Mouse (Mus musculus): ENCODE results near the gene Prkca.

The Prkca gene

DNA sequence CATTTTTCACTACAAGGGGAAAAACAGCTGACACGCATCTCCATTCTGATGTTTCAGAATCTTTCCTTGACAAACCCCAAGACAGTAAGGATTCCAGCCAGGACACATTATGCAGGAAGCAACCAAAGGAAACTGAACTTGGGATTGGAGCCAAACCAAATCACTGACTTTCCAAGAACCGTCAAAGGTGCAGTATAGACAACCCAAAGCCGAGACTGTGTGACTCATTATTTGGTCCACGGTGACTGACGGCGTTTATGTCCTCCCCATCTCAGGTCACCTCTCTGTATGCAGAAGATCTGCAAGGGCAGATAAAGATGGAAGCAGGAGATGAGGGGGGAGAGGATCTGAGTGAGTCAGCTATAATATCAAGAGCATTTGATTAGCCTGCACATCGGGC is 183.7 kb downstream of the Prkca start:
- no peak for DNase-seq (ENCODE audit: low read depth)

DNA sequence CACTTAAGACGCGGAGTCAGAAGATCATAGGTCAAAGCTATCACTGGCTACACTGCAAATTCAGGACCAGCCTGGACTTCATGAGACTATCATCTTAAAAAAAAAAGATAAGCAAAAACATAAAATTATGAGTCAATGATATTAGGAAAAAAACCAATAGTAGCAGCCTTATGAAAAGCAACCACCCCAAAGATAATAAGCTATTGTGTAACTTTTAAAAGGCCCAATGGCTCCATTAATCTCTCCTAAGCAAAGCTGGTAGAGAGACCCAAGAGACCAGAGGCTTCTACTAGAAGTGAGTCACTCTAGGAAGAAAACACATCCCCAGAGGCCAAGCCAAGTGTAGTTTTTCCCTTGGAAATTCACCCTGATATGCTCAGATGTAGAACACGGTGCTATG is 185.7 kb downstream of the Prkca start:
- DNase-seq (ENCODE audit: low read depth), result no peak

DNA sequence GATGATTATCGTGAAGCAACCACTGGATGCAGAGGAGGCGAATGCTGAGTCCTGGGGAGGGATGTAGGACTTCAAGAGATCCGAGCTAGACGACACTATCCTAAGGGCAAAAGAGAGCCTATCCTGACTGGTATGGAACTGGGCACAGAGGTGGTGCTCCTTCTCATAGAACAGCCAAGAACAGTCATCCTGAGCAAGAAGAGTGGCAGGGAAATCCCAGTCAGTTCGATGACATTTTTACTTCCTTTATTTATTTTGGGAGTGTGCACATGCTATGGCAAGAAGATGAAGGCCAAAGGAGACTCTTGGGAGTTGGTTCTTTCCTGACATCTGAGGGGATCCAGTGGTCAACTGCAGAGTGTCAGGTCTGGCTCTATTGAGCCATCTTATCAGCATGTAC is 186.7 kb downstream of the Prkca start:
- no peak for DNase-seq (ENCODE audit: low read depth)

DNA sequence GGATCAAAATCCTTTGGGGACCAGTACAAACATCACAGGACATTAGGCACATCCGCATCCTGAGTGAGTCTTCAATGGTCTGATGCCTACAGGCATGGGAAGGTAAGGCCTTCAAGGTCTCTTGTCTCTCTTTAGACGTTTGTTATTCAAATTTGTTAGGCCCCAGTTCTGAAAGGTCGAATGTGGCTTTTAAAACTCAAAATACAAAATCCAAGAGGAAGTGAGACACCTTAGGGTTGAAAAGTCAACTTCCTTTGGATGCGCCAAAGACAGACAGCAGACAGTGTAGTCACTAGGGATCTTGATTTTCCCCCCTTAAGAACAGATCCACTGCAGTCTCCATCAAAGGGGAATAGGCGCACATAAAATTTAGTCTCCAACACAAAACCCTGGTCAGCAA is 187.6 kb downstream of the Prkca start:
- no peak for DNase-seq (ENCODE audit: low read depth)

DNA sequence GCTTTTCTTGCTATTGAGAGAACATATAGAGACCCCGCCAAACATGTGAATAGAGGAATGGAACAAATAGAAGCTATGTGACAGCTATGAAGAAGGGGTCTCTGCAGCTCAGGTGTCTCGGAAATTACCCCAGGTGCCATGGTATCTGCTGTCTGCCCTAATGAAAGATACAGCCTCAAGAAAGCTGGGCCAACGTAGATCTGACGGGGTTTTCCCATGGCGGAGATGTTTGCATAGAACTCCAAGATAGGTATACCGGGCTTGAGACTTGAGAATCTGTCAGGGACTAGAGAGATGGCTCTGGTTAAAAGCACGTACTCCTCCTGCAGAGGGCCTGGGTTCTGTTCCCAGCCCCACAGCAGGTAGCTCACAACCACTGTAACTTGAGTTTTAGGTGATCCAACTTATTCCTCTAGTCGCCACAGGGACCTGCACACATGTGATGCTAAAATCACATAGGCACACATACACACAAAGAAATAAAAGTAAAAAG is 188.6 kb downstream of the Prkca start:
- no peak for DNase-seq (ENCODE audit: low read depth)

DNA sequence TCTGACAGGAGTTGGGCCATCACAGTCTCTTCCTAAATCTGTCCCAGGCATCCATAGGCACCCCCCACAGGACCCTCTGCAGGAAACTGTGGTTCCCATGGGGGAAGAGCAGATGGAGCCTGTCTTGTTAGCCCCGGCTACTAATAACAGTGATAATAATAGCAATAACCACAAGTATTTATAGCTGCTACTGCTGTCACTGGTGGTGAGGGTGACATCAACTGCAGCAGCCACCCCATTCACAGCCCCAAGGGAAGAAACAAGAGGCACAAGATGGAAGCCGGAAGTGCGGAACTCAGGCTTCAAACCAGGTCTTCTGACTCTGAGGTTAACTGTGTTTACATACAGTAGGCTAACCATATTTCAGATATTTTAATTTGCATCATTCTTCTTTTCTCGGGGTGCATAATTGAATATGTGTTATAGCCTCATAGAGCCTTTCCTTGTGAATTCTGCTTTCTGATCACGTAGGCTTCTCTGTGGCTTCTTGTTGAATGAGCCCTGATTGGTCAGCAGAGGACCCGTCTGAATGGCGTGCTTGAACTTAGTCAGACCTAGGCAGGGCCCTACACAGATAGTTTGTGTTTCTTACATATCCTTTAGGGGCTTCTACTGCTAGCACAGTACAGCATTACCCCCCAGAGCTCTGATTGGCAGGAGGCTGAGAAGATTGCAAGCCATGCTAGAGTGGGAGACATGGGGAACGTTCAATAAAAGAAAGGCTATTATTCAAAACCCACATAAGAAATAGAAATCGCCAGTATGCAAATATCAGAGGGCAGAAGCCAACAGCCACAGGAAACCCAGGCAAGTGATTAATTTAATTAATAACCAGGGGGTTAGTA is 189.5 kb downstream of the Prkca start:
- DNase-seq (ENCODE audit: low read depth), result no peak

DNA sequence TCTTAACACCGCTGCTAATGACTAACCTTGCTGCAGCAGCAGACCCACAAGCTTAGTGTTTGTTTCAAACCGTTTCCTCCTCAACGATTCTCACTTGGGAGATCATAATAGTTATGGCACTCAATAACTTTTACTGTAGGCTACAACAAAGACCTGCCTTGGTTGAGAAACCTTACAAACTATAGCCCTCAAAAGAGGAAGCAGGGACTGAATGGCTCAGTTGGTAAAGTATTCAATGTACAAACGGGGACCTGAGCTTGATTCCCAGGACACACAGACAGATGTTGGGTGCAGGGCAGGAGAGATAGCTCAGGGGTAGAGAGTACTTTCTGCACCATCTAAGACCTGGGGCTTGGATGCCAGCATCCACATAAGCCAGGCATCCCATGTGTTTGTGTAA is 191.1 kb downstream of the Prkca start:
- no peak for DNase-seq (ENCODE audit: low read depth)

DNA sequence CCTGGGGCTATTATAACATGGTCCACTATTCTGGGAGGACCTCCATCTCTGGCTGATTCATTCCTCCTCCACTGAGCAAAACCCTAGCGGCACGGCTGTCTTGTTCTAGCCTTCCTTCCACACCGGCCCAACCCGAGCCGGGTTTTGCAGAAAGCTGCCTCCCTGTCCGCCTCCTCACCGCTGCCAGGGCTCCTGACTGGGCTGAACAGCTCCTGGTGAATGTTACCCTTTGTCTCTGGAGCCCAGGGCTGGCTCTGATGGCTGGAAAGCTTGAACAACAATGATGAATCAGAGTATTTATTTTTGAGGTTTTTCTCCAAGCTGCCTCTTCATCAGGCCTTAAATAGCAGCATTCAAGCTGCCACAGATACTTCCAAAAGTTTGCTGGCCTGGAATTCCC is 193.3 kb downstream of the Prkca start:
- DNase-seq (ENCODE audit: low read depth), result no peak

DNA sequence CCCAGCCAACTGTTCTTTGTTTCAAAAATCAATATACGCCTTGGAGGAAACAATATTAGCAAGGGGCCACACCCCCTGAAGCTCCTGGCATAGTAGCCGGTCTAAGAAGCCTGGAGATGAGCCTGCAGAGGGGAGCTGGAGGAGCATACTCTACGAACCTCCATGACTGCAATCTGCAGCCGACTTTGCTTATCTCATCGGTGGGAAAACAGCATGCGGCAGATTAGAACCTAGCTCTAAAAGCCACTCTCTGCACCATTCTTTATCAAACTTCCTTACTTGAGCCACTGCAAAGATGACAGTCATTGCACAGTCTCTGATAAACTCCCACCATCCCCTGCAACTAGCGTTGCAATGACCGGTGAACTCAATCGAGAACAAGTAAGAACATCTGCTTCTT is 194.5 kb downstream of the Prkca start:
- no peak for DNase-seq (ENCODE audit: low read depth)

DNA sequence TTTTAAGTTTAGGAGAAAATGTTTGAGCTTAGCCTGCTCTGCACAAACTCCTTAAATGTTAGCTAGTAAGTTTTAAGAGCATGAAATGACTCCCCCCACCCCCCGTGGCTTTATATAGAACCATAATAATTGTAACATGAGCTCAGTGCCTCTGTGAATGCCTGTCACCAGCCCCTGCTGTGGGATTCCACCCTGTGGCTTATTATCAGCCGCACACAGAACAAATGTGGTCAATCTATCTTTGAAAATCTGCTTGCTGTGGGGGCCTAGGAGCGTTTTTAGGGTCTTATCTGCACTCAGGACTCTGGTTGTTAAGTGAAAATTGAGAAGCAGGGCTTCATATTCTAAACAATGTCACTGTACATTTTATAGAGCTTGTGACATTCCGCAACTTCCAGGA is 195.2 kb downstream of the Prkca start:
- no peak for DNase-seq (ENCODE audit: low read depth)

DNA sequence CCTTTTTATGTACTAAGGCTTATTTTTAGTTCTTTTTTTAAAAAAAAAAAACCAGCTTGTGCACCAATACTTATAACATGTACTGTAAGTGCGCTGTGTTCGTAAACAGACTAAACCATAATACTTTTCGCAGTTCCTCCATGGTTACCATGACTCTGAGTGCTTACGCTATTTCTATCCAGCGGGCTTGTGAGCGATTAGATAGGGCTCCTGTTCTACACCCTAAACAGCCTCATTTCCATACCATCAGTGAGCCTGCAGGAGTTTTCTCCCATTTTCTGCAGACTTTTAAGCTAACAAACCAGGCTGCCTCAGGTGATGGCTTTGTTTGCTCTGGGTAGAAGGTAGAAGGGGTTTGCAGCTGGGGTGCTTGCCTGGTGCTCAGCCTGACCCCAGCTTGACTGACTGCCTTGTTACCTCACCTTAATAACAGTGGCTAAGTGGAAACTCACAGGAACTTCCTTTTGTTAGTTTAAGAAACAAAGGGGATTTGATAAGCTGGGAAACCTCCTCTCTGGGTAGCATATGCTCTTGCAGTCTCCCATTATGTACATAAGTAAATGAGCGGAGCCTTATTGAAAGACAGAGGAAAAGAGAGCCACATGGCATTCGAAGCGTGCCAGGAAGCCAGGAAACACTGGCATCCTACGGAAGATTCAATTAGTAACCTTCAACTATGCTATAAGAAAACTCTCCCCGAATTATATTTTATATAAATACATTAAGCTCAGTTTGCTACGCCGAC is 197.8 kb downstream of the Prkca start:
- no peak for DNase-seq (ENCODE audit: low read depth)

DNA sequence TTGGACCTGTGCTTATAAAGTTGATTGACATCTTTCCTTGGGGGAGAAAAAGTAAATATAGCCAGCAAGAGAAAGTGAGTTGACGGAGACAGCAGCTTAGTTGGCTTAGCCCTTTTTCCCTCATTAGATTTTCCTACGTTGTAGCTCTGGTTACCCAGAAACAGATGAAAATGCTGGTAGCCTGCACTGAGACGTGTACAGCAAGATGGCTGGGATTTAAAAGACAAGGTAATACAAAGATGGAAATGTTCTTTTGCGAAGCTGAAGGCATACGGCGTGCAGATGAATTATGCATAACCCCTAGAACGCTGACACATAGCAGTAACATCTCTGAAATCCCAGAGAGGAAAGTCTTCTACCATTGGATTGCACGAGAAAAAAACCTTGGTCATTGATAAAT is 198.6 kb downstream of the Prkca start:
- no peak for DNase-seq (ENCODE audit: low read depth)

DNA sequence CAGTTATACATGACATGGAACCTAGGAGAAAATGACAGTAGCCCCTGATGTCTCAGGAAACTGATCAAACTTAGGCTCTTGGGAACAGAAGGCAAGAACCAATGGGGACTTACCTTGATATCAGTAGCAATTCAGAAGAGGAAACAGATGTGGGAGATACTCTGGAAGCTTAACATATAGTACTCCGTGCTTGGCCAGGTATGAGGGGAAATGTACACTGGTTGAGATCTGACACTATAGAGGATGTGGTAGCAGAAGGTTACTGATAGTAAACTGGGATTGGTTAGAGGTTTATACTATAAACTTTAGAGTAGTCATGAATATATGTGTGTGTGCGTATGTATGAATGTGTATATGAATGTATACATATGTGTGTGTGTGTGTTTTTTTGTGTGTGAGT is 200.0 kb downstream of the Prkca start:
- no peak for DNase-seq (ENCODE audit: low read depth)

DNA sequence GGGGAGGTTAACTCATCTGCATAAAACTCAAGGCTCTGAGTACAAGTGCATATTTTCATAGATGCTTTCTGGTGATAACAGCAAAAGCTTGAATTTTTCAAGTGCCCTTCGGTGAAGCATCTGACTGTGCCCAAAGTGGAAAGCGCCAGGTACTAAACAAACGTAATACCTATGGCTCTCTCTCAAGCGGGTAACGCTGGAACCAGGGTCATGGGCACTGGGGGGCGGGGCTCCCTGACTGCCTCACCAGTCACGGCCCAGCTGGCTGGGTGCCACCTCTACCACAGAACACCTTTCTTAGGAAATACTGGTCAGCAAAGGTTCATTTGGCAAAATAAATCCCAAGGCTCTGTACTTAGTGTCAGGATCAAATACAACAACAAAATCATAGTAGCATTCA is 203.7 kb downstream of the Prkca start:
- peak; percentile 15 for DNase-seq (ENCODE audit: low read depth)

DNA sequence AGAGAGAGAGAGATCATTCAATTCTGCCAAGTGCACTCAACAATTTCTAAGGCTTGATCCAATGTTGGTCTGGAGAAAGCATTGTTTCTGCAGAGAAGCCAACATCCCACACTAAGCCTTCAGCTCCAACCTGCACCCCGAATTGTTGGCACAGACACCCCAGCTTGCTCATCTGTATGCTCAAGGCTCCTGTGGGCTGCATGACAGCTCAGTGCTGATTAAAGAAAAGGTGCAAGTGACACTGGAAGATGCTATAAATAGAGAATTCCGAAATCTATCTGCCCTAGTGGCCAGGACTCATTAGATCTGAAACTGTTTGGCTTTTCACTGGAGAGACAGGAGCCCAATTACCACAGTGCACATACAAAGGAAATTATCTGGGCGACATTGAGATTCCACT is 207.4 kb downstream of the Prkca start:
- no peak for DNase-seq (ENCODE audit: low read depth)

DNA sequence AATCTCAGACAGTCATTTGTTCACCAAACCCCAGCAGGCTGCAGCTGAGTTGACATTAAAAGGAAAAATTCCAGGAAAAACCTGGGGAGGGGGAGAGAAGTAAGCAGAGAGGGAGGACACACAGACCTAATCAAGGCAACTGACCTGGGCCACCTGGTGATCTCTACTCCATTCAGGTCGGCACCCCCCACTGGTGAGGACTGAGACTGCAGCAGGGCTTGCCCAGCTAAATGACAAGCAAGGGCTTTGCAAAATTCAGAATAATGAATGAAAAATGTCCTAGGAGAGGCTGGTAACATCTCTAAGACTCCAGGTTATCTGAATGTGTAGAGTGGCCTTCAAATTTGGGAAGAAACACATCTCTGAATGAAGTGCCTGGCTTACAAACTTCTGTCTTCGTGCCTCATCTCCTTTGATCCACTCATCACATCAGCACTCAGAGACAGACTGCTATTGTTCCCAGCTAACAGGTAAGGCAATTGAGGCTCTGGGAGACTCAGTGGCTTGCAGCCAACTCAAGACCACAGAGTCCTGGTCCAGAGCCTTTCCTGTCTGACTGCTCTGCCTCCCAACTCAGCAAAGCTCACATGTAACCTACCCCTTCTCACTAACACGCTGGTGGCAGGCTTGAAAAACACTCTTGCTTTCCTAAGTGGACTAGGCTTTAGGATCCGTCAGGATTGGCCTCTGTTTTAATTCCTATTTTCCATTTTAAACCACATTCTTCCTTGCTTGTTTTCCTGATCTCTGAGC is 208.1 kb downstream of the Prkca start:
- peak; percentile 52 for DNase-seq (ENCODE audit: low read depth)

DNA sequence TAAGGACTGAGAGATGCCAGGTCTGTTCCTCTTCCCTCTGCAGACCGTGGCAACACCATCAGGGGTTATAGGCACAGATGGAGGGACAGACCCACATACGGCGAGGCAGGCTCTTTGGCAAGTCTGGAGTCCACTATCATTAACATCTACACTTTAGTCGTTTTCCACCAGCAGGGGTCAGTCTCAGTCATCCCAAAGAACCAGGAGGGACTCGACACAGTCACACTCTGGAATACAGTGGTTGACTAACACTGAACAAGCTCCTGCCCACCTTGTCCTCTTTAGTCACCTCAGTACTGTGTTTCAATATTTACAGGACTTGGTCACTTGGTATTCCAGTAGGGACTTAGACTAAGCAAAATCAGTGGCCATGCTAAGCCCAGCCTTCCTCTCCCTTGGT is 215.1 kb downstream of the Prkca start:
- DNase-seq (ENCODE audit: low read depth), result peak; percentile 72

DNA sequence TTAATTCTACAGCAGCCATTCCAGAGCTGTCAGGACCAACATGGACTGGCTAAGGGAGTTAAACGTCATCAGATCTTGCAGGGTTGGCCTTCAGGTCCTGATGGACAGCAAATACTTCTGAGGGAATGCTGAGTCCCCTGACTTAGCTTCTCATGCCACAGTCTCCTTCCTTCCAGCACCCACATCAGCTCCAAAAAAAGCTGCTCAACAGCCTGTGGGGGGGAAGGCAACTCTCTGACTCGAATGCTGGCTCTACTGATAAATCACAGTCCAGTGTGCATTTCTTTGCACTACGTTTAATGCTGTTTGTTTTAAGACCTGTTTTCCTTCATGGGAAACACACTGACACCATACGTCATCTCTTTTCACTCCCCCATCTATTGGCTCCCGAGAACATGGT is 215.8 kb downstream of the Prkca start:
- DNase-seq (ENCODE audit: low read depth), result no peak

DNA sequence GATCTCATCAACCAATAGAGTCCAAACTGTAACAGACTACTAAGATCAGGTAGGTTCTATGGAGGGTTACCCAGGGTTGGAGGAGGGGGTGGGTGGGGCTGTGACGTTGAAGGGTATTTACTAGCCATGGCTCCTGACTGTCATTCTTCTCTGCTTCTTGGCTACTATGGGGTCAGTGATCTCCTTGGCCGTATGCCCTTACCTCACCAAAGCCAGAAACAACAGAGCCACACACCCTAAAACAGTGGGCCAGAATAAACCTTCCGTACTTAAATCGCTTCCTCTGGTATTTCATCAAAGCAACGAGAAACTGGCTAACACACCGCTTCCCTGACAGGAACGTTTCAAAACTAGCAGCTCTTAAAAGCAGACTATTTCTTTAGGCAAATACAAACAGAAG is 221.2 kb downstream of the Prkca start:
- DNase-seq (ENCODE audit: low read depth), result no peak

DNA sequence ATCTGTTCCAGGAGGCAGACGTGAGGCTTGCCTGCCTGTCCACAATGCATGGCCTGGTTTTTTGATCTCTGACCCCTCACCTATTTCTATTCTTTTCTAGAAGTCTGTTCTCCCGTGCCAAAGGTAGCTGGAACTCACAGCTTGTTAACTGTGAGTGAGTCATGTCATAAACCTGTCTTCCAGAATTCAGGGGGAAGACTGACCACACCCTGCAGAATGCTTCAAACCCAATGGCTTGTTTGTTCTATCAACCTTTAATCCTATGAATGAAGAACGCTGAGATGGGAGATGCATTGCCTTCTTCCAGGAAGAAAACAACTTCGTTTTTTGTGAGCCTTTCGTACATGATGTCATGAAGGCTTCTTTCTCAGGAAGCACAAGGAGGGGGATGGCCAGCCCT is 223.0 kb downstream of the Prkca start:
- no peak for DNase-seq (ENCODE audit: low read depth)

DNA sequence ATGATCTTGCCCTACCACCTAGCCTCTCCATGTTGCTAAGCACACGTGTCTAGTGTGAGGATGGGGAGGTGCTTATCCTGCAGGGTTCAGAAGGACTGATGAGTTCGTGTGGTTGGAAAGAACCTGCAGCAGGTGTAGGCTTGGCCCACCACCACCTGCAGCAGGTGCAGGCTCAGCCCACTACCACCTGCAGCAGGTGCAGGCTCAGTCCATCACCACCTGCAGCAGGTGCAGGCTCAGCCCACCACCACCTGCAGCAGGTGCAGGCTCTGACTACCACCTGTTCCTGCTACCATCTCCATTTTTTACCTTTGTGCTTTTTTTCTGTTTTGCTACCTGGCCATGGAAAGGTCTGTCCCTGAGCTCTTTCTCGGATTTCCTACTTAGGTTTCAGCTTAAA is 223.9 kb downstream of the Prkca start:
- DNase-seq (ENCODE audit: low read depth), result no peak

DNA sequence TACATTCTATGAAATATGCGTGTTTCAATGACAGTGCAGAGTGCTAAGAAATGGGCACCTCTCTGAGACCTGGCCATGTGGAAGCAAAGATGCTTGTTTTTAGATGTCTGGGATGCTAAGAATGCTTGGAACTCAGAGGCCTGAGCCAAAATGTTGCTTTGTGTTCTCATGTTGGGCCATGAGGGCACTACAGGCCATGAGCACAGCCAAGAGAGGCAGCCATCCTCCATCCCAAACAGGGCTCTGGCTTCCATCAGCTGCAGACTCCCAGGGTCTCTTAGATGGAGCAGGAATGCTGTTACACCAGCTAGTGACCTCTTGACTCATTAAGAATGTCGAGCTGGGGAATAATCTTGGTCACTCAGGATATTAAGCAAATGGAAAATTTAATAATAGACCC is 224.9 kb downstream of the Prkca start:
- no peak for DNase-seq (ENCODE audit: low read depth)

DNA sequence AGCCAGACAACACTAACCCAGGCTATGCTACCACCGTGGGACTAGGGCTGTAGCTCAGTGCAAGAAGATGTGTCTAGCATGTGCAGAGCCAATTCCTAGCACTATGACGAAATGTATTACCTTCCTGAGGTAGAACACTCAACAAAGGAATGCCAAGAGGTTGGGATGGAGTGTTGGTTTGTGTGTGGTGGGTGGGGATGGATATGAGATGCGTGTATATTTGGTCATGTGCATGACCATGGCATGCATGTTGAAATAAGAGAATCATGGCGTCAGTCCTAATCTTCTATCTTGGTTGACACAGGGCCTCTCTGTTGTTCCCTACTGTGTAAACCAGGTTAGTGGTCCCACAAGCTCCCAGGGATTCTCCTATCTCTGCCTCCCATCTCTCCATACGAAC is 225.5 kb downstream of the Prkca start:
- no peak for DNase-seq (ENCODE audit: low read depth)
